Mouse (Mus musculus) MEL (cell line): ENCODE data around the gene Il27.

ENCODE experiments used
- CTCF ChIP-seq, 3 experiments: IDR thresholded peaks in 2 of 3; conservative IDR thresholded peaks in 1 of 3; 2 replicates each; pipeline ENCODE4 v1.5.1; 2011 to 2012; ENCODE audit warnings: low read length in 3 of 3, low read depth in 2 of 3, mild to moderate bottlenecking in 2 of 3, improper control_type of control experiment in 1 of 3, inconsistent platforms in 1 of 3, mixed read lengths in 1 of 3, moderate library complexity in 1 of 3; ENCODE audit not compliant: control insufficient read depth in 1 of 3, insufficient read depth in 1 of 3, poor library complexity in 1 of 3, severe bottlenecking in 1 of 3
- E2F4 ChIP-seq: IDR thresholded peaks from 2 replicates; pipeline ENCODE4 v1.6.1; 2011; ENCODE audit warnings: low read depth, low read length, improper control_type of control experiment, borderline replicate concordance
- EP300 ChIP-seq, 2 experiments: IDR thresholded peaks; 2 replicates each; pipeline ENCODE4 v1.6.1; 2011; ENCODE audit warnings: improper control_type of control experiment in 2 of 2, low read length in 2 of 2, low read depth in 1 of 2, mild to moderate bottlenecking in 1 of 2
- GABPA ChIP-seq: IDR thresholded peaks from 2 replicates; pipeline ENCODE4 v1.6.1; 2012; ENCODE audit warnings: low read depth, mild to moderate bottlenecking, inconsistent platforms, low read length, improper control_type of control experiment, moderate library complexity
- GATA1 ChIP-seq: IDR thresholded peaks from 2 replicates; pipeline ENCODE4 v1.6.1; 2011; ENCODE audit warnings: low read depth, low read length, improper control_type of control experiment
- HCFC1 ChIP-seq: IDR thresholded peaks from 2 replicates; pipeline ENCODE4 v1.6.1; 2012; ENCODE audit warnings: low read depth, mild to moderate bottlenecking, inconsistent platforms, low read length, improper control_type of control experiment, moderate library complexity
- POLR2A ChIP-seq, 2 experiments: IDR thresholded peaks; 2 replicates each; pipeline ENCODE4 v1.6.1; 2011 to 2012; ENCODE audit warnings: low read length in 2 of 2, mild to moderate bottlenecking in 2 of 2, control low read depth in 1 of 2, improper control_type of control experiment in 1 of 2, low read depth in 1 of 2, moderate library complexity in 1 of 2; ENCODE audit not compliant: control insufficient read depth in 1 of 2, insufficient read depth in 1 of 2, poor library complexity in 1 of 2
- POLR2AphosphoS5 ChIP-seq: IDR thresholded peaks from 2 replicates; pipeline ENCODE4 v1.6.1; 2012; ENCODE audit warnings: low read depth, borderline replicate concordance, mild to moderate bottlenecking, inconsistent platforms, low read length, moderate library complexity, mixed read lengths
- RAD21 ChIP-seq: IDR thresholded peaks from 2 replicates; pipeline ENCODE4 v1.6.1; 2011; ENCODE audit warnings: mild to moderate bottlenecking, low read depth, low read length, improper control_type of control experiment
- ZNF384 ChIP-seq: IDR thresholded peaks from 2 replicates; pipeline ENCODE4 v1.6.1; 2012; ENCODE audit warnings: low read depth, mild to moderate bottlenecking, inconsistent platforms, low read length, improper control_type of control experiment

- TF ChIP-seq E2F4, result no peak
- no peak for TF ChIP-seq POLR2A (IDR thresholded peaks at IDR 0.05; ENCODE audit: control insufficient read depth in 1 of 2, insufficient read depth in 1 of 2, low read depth in 1 of 2, low read length in 2 of 2, poor library complexity in 1 of 2)
- no peak for TF ChIP-seq GABPA
- TF ChIP-seq EP300 (IDR thresholded peaks at IDR 0.05; ENCODE audit: low read depth in 1 of 2, low read length in 2 of 2), result no peak
- no peak for TF ChIP-seq RAD21
- TF ChIP-seq CTCF (IDR thresholded peaks at IDR 0.05 in 2 of 3, conservative IDR thresholded peaks at IDR 0.05 in 1 of 3; ENCODE audit: control insufficient read depth in 1 of 3, insufficient read depth in 1 of 3, low read depth in 2 of 3, low read length in 3 of 3, poor library complexity in 1 of 3, severe bottlenecking in 1 of 3), result no peak
- TF ChIP-seq GATA1, result no peak
- TF ChIP-seq HCFC1, result no peak
- TF ChIP-seq ZNF384, result no peak
- no peak for TF ChIP-seq POLR2AphosphoS5
These were observed 29.0 kb downstream of the Il27 start for GRCm38 (mm10) chr7:126565693-126566092.
